Mouse (Mus musculus) liver, embryonic 11.5 days (tissue): ENCODE data around the gene Zmym6. TPM values are rescaled to one million over a fixed set of nuclear protein-coding genes. Genes with fewer than 3 reads are reported as not detected.

Experiments used
- ATAC-seq: fragments of 200-750 bp; cut with Nextera tagmentation; replicated peaks from 2 replicates; pipeline ENCODE4 v1.8.0; 2017; ENCODE audit warnings: moderate number of reproducible peaks, mild to moderate bottlenecking, moderate TSS enrichment, moderate library complexity; ENCODE audit not compliant: low FRiP score
- DNase-seq: peaks from one replicate; pipeline ENCODE4 v3.0.0-alpha.2; 2017; ENCODE audit warnings: low spot score
- H3K27ac ChIP-seq: fragments of 300-500 bp; sonication (generic); 2 replicates; pipeline ENCODE4 v1.5.1; 2014; ENCODE audit warnings: mild to moderate bottlenecking, low read depth, low read length, control low read depth
- H3K27me3 ChIP-seq: fragments of 300-500 bp; sonication (generic); replicated peaks from 2 replicates; pipeline ENCODE4 v1.6.1; 2014; ENCODE audit warnings: low read length, mixed read lengths; ENCODE audit not compliant: control insufficient read depth, insufficient read depth
- H3K36me3 ChIP-seq: fragments of 300-500 bp; sonication (generic); 2 replicates; pipeline ENCODE4 v1.6.1; 2014; ENCODE audit warnings: mild to moderate bottlenecking, low read length, moderate library complexity, mixed read lengths; ENCODE audit not compliant: control insufficient read depth, insufficient read depth
- H3K4me1 ChIP-seq: fragments of 300-500 bp; sonication (generic); replicated peaks from 2 replicates; pipeline ENCODE4 v1.6.1; 2014; ENCODE audit warnings: low read length, mixed read lengths; ENCODE audit not compliant: control insufficient read depth, insufficient read depth
- H3K4me2 ChIP-seq: fragments of 300-500 bp; sonication (generic); 2 replicates; pipeline ENCODE4 v1.6.1; 2014; ENCODE audit warnings: mild to moderate bottlenecking, control low read depth, moderate library complexity
- H3K4me3 ChIP-seq: fragments of 300-500 bp; sonication (generic); 2 replicates; pipeline ENCODE4 v1.5.1; 2014; ENCODE audit warnings: low read depth, low read length, control low read depth
- H3K9ac ChIP-seq: fragments of 300-500 bp; sonication (generic); 2 replicates; pipeline ENCODE4 v1.6.1; 2014; ENCODE audit warnings: low read depth, low read length, control low read depth
- H3K9me3 ChIP-seq: fragments of 300-500 bp; sonication (generic); 2 replicates; pipeline ENCODE4 v1.6.1; 2016; ENCODE audit warnings: low read length, inconsistent platforms, mixed read lengths; ENCODE audit not compliant: control insufficient read depth
- WGBS: fragments of 180-500 bp; shearing (Covaris S2); extraction: QIAGEN DNeasy Blood & Tissue Kit; methylation state at CpG from one replicate; pipeline ENCODE4 v1.1.7; 2014; 5-methylcytosine and 5-hydroxymethylcytosine counted together
- polyA plus RNA-seq: library from polyadenylated mRNA; unstranded; fragments of >200 nt; fragmentation: Nextera tagmentation; extraction: Ambion mirVana; gene quantifications from 2 replicates; pipeline ENCODE4 v1.2.1, GENCODE M21; 2014

Zmym6 gene
- polyA plus RNA-seq, 1 experiment from 2014 or later, result 12.5 TPM

- DNase-seq (no peak), ATAC-seq (peak; percentile 18; the same call in 1 of the 2 replicates)
- Histone ChIP-seq H3K4me1 (no peaks in the 10 kb centered on the region; the same call in 1 of the 2 replicates), H3K9me3 (no peaks in the 10 kb centered on the region), H3K4me2 (no peak overlapping the region), H3K9ac (no peak overlapping the region), H3K27me3 (no peaks in the 10 kb centered on the region), H3K36me3 (peaks cover 17% of the 10 kb centered on the region), H3K27ac (no peak overlapping the region), H3K4me3 (no peak overlapping the region)
- 62% methylated on average over 7 of the region's 7 CpGs for WGBS
Measured at GRCm38 (mm10) chr4:127054522-127055198, 22.5 kb upstream of the Zmym6 start.

GRCm38 (mm10) chr4:127060585-127061290 lies 16.4 kb upstream of the Zmym6 start, which contains the start of gene Zmym1:
Zmym1 (minus strand) TSS chr4:127061152.
- Histone ChIP-seq H3K36me3 (peaks cover 10% of the 10 kb centered on the region), H3K9ac (peak within 1 kb of the TSS; percentile 92), H3K4me1 (no peaks in the 10 kb centered on the region; the same call in none of the 2 replicates), H3K27me3 (no peaks in the 10 kb centered on the region), H3K27ac (peak within 1 kb of the TSS; percentile 8; the same call in 1 of the 2 replicates), H3K4me3 (peak within 1 kb of the TSS; percentile 89), H3K9me3 (no peaks in the 10 kb centered on the region), H3K4me2 (peak within 1 kb of the TSS; percentile 73)
- DNase-seq (peak; percentile 93), ATAC-seq (peak; percentile 95)
- 1% methylated on average over 38 of the region's 38 CpGs for WGBS

DNA sequence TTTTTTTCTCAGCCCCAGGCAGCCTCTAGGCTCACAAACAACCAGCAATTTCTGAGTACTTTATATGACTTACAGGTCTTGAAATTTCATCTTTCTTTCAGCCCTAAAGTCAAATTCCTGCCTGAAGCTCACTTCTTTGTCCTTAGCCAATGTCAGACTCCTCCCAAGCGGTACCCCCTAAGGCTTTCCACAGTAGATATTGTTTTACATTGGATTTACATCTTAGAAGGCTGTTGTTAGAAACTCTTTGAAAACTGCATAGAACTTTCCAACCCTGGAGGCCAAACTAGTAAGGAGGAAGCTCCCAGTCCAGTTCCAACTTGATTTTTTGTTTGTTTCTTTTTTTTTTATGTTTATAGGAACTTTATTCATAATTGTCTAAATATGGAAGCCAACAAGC lies 13.1 kb upstream of the Zmym6 start:
- Histone ChIP-seq H3K27ac (no peak overlapping the region), H3K27me3 (no peaks in the 10 kb centered on the region), H3K4me2 (no peak overlapping the region), H3K9ac (no peak overlapping the region), H3K9me3 (no peaks in the 10 kb centered on the region), H3K4me1 (no peaks in the 10 kb centered on the region; the same call in none of the 2 replicates), H3K36me3 (no peaks in the 10 kb centered on the region), H3K4me3 (no peak overlapping the region)
- WGBS, result 60% methylated on average over 1 of the region's 1 CpGs
- no peak for DNase-seq
- ATAC-seq, result no peak

- no peaks in the 10 kb centered on the region for H3K9me3 ChIP-seq
- H3K36me3 ChIP-seq, result no peaks in the 10 kb centered on the region
- WGBS, result 66% methylated on average over 1 of the region's 1 CpGs
- no peak overlapping the region for H3K27ac ChIP-seq
- 0 out of 2 replicates have a peak, but pooled peaks cover 4% of the 10 kb centered on the region for H3K4me1 ChIP-seq
- DNase-seq (no peak), ATAC-seq (no peak)
- no peak overlapping the region for H3K4me3 ChIP-seq
- H3K4me2 ChIP-seq, result no peak overlapping the region
- no peak overlapping the region for H3K9ac ChIP-seq
- H3K27me3 ChIP-seq, result no peaks in the 10 kb centered on the region
Measured at GRCm38 (mm10) chr4:127074915-127075314, 2.3 kb upstream of the Zmym6 start.

DNA sequence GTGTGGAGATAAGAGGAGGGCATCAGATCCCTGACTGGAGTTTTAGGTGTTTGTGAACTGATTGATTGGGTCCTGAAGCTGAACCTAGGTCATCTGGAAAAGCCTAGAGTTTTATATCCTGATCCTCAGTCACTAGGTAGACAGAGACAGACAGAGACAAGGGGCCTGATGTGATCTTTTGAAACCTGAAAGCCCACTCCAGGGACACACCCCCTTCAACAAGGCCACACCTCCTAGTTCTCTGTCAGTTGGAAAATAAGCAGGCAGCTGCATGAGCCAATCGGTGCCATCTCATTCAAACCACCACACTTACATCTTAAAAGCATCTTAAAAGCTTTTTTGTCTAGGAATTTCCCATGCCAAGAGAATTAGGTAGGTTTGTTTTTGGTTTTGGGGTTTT lies 3.6 kb downstream of the Zmym6 start:
- DNase-seq (no peak), ATAC-seq (no peak)
- WGBS, result 36% methylated on average over 1 of the region's 1 CpGs
- no peaks in the 10 kb centered on the region for H3K27me3 ChIP-seq
- no peaks in the 10 kb centered on the region for H3K9me3 ChIP-seq
- no peaks in the 10 kb centered on the region for H3K36me3 ChIP-seq
- H3K4me2 ChIP-seq, result no peak overlapping the region
- no peak overlapping the region for H3K27ac ChIP-seq
- H3K4me1 ChIP-seq, result 0 out of 2 replicates have a peak, but pooled peaks cover 4% of the 10 kb centered on the region
- H3K4me3 ChIP-seq, result no peak overlapping the region
- no peak overlapping the region for H3K9ac ChIP-seq

- Histone ChIP-seq H3K4me3 (no peak overlapping the region), H3K27me3 (no peaks in the 10 kb centered on the region), H3K27ac (no peak overlapping the region), H3K4me1 (0 out of 2 replicates have a peak, but pooled peaks cover under 1% of the 10 kb centered on the region), H3K36me3 (peaks cover under 1% of the 10 kb centered on the region; the same call in 1 of the 2 replicates), H3K4me2 (no peak overlapping the region), H3K9ac (no peak overlapping the region), H3K9me3 (no peaks in the 10 kb centered on the region)
- DNase-seq, result no peak
- no peak for ATAC-seq
- 82% methylated on average over 2 of the region's 2 CpGs for WGBS
Measured at GRCm38 (mm10) chr4:127083131-127083530, 5.9 kb downstream of the Zmym6 start.

- Histone ChIP-seq H3K4me3 (no peak overlapping the region), H3K9me3 (no peaks in the 10 kb centered on the region), H3K27ac (no peak overlapping the region), H3K4me1 (no peaks in the 10 kb centered on the region), H3K9ac (no peak overlapping the region), H3K27me3 (no peaks in the 10 kb centered on the region), H3K36me3 (peaks cover 3% of the 10 kb centered on the region; the same call in 1 of the 2 replicates), H3K4me2 (no peak overlapping the region)
- ATAC-seq (no peak), DNase-seq (no peak)
- WGBS, result 80% methylated on average over 1 of the region's 1 CpGs
Measured at GRCm38 (mm10) chr4:127085761-127086160, 8.6 kb downstream of the Zmym6 start.

- ATAC-seq, result no peak
- Histone ChIP-seq H3K27ac (no peak overlapping the region), H3K27me3 (no peaks in the 10 kb centered on the region)
Measured at GRCm38 (mm10) chr4:127091188-127091587, 14.0 kb downstream of the Zmym6 start.

More at GRCm38 (mm10) chr4:127091188-127091587, 14.0 kb downstream of the Zmym6 start:
- Histone ChIP-seq H3K4me1 (no peaks in the 10 kb centered on the region), H3K36me3 (peaks cover 5% of the 10 kb centered on the region; the same call in 1 of the 2 replicates), H3K9me3 (no peaks in the 10 kb centered on the region), H3K4me2 (no peak overlapping the region), H3K4me3 (no peak overlapping the region), H3K9ac (no peak overlapping the region)
- DNase-seq, result no peak
- WGBS, result 92% methylated on average over 1 of the region's 1 CpGs
